In genomic region chr4:141273296-141273695, GRCm38 (mm10) we compare ENCODE assay signal across 9 mouse cellular contexts. TPM values are rescaled to one million over a fixed set of nuclear protein-coding genes. Genes with fewer than 3 reads are reported as not detected.
DNase-seq lines count a peak whose midpoint lies in the region; ATAC-seq and TF ChIP-seq lines count a peak whose summit lies in the region.
"Had no signal": no experiment of that assay in that cellular context is flagged by ENCODE, and none has a peak within 500 bp of the region (broad histone marks: within the 10 kb centered on the region; RNA-seq: fewer than 3 reads in every experiment).

No protein-coding gene starts in this region.

- H3K9ac ChIP-seq in embryonic facial prominence, embryonic 11.5 days (replicated peaks; ENCODE audit: low read length), result peak overlapping the region; percentile 37; the same call in 1 of the 2 replicates
- H3K9ac ChIP-seq in limb, embryonic 14.5 days (ENCODE audit: low read depth, low read length, severe bottlenecking), result peak overlapping the region; percentile 32; the same call in 1 of the 2 replicates
- 0 out of 2 replicates have a peak overlapping the region, but pooled peaks have one; percentile 11 for H3K9ac ChIP-seq in midbrain, embryonic 16.5 days (ENCODE audit: low read depth, low read length)

- peak; percentile 74 for ATAC-seq in embryonic facial prominence, embryonic 11.5 days (replicated peaks; ENCODE audit: insufficient number of reproducible peaks, low FRiP score, low TSS enrichment, low read depth)
- ATAC-seq in limb, embryonic 14.5 days (ENCODE audit: low FRiP score, low read depth), result peak; percentile 90
- peak; percentile 77 for ATAC-seq in midbrain, embryonic 16.5 days

- H3K36me3 ChIP-seq in embryonic facial prominence, embryonic 11.5 days (replicated peaks; ENCODE audit: control insufficient read depth, insufficient read depth, low read depth, low read length), result no peaks in the 10 kb centered on the region
- no peaks in the 10 kb centered on the region for H3K36me3 ChIP-seq in kidney, adult 2 months (ENCODE audit: control insufficient read depth, insufficient read depth, low read length)
- no peaks in the 10 kb centered on the region for H3K36me3 ChIP-seq in limb, embryonic 14.5 days (ENCODE audit: control insufficient read depth, insufficient read depth, low read length)
- no peaks in the 10 kb centered on the region for H3K36me3 ChIP-seq in midbrain, embryonic 16.5 days (ENCODE audit: control insufficient read depth, insufficient read depth, low read length)
- H3K36me3 ChIP-seq: G1E had no signal

- peaks cover 9% of the 10 kb centered on the region for H3K4me1 ChIP-seq in embryonic facial prominence, embryonic 11.5 days (ENCODE audit: control insufficient read depth, insufficient read depth, low read length)
- H3K4me1 ChIP-seq in kidney, adult 2 months (ENCODE audit: control insufficient read depth, insufficient read depth, low read length), result peaks cover 7% of the 10 kb centered on the region
- H3K4me1 ChIP-seq in limb, embryonic 14.5 days (ENCODE audit: control insufficient read depth, insufficient read depth, low read length), result peaks cover 3% of the 10 kb centered on the region; the same call in 1 of the 2 replicates
- peaks cover 11% of the 10 kb centered on the region; the same call in 1 of the 2 replicates for H3K4me1 ChIP-seq in midbrain, embryonic 16.5 days (ENCODE audit: control insufficient read depth, insufficient read depth, low read length)

- no peak overlapping the region for H3K4me3 ChIP-seq in embryonic facial prominence, embryonic 11.5 days (ENCODE audit: low read depth, low read length)
- H3K4me3 ChIP-seq in kidney, adult 2 months (ENCODE audit: insufficient read depth, low read depth, low read length), result no peak overlapping the region
- H3K4me3 ChIP-seq in limb, embryonic 14.5 days (replicated peaks; ENCODE audit: low read length), result 0 out of 2 replicates have a peak overlapping the region, but pooled peaks have one; percentile 12
- H3K4me3 ChIP-seq in midbrain, embryonic 16.5 days (ENCODE audit: low read depth, low read length), result 0 out of 2 replicates have a peak overlapping the region, but pooled peaks have one; percentile 5

- WGBS in embryonic facial prominence, embryonic 11.5 days, result 20% methylated on average over 12 of the region's 12 CpGs
- 22% methylated on average over 12 of the region's 12 CpGs for WGBS in kidney, adult 2 months
- 18% methylated on average over 12 of the region's 12 CpGs for WGBS in limb, embryonic 14.5 days
- 14% methylated on average over 12 of the region's 12 CpGs for WGBS in midbrain, embryonic 16.5 days

- no peaks in the 10 kb centered on the region for H3K9me3 ChIP-seq in embryonic facial prominence, embryonic 11.5 days (replicated peaks; ENCODE audit: control insufficient read depth, low read length)
- H3K9me3 ChIP-seq in limb, embryonic 14.5 days (ENCODE audit: control insufficient read depth, low read length), result no peaks in the 10 kb centered on the region
- H3K9me3 ChIP-seq in midbrain, embryonic 16.5 days (replicated peaks; ENCODE audit: control insufficient read depth, low read length, poor library complexity, severe bottlenecking), result no peaks in the 10 kb centered on the region
- H3K9me3 ChIP-seq: G1E had no signal

- H3K27me3 ChIP-seq in embryonic facial prominence, embryonic 11.5 days (ENCODE audit: control insufficient read depth, insufficient read depth, low read length), result no peaks in the 10 kb centered on the region; the same call in 1 of the 2 replicates
- H3K27me3 ChIP-seq in kidney, adult 2 months (replicated peaks; ENCODE audit: control insufficient read depth, insufficient read depth, low read length), result no peaks in the 10 kb centered on the region
- no peaks in the 10 kb centered on the region for H3K27me3 ChIP-seq in limb, embryonic 14.5 days (ENCODE audit: control insufficient read depth, insufficient read depth, low read length)
- no peaks in the 10 kb centered on the region for H3K27me3 ChIP-seq in midbrain, embryonic 16.5 days (ENCODE audit: control insufficient read depth, insufficient read depth, low read depth, low read length)

- peak; percentile 56 to 81 for DNase-seq in spleen, adult 18-20 months
- DNase-seq in spleen, adult 12 weeks (ENCODE audit: low spot score), result no peak
- DNase-seq in embryonic facial prominence, embryonic 11.5 days (ENCODE audit: low spot score), result peak; percentile 91
- peak; percentile 89 to 91 for DNase-seq in heart, adult 18-20 months
- DNase-seq in kidney, adult 2 months, result peak; percentile 79
- DNase-seq in limb, embryonic 14.5 days (ENCODE audit: low spot score), result peak; percentile 92
- peak; percentile 59 to 75 for DNase-seq in spleen, postnatal 14 days (ENCODE audit: low spot score in 2 of 2)

- peak overlapping the region; percentile 23 for H3K4me2 ChIP-seq in embryonic facial prominence, embryonic 11.5 days (ENCODE audit: low read depth, low read length)
- peak overlapping the region; percentile 36 for H3K4me2 ChIP-seq in limb, embryonic 14.5 days (replicated peaks; ENCODE audit: low read depth, low read length, severe bottlenecking)
- peak overlapping the region; percentile 42 for H3K4me2 ChIP-seq in midbrain, embryonic 16.5 days (ENCODE audit: low read length)

- no peak overlapping the region for H3K27ac ChIP-seq in embryonic facial prominence, embryonic 11.5 days (replicated peaks; ENCODE audit: low read depth, low read length)
- H3K27ac ChIP-seq in kidney, adult 2 months (ENCODE audit: insufficient read depth, low read depth, low read length), result 0 out of 2 replicates have a peak overlapping the region, but pooled peaks have one; percentile 0
- H3K27ac ChIP-seq in limb, embryonic 14.5 days (replicated peaks; ENCODE audit: low read depth, low read length), result no peak overlapping the region
- H3K27ac ChIP-seq in midbrain, embryonic 16.5 days (ENCODE audit: low read length), result no peak overlapping the region

- TF ChIP-seq POLR2A in kidney, adult 2 months (IDR thresholded peaks at IDR 0.05; ENCODE audit: low read depth, low read length), result no peak
- TF ChIP-seq POLR2A in limb, embryonic 14.5 days (IDR thresholded peaks at IDR 0.05; ENCODE audit: borderline replicate concordance, extremely low read depth, insufficient read depth, insufficient read length), result no peak

- TF ChIP-seq CTCF in kidney, adult 2 months (conservative IDR thresholded peaks at IDR 0.05; ENCODE audit: insufficient read depth, insufficient read length, low read depth, low read length), result peak; percentile 97

RNA-seq across cellular contexts. Expression of gene Epha2, which starts 27.7 kb away (rescaled TPM):
- 1.0 and 1.4 TPM in 2 replicates for polyA plus RNA-seq in embryonic facial prominence, embryonic 11.5 days (2014; fragmentation: Nextera tagmentation; extraction: Ambion mirVana)
- total RNA-seq in heart, adult 18-20 months (2021), result 1 to 10 TPM; 6.2 to 6.6 TPM
- polyA plus RNA-seq in kidney, adult 2 months (2012; rRNA removed), result 8.1 and 9.6 TPM in 2 replicates
- polyA plus RNA-seq in limb, embryonic 14.5 days (2012; rRNA removed), result 9.4 and 13.1 TPM in 2 replicates
- 2.2 and 2.4 TPM in 2 replicates for polyA plus RNA-seq in limb, embryonic 14.5 days (2014; fragmentation: Nextera tagmentation; extraction: Ambion mirVana)
- 0.94 and 1.0 TPM in 2 replicates for polyA plus RNA-seq in midbrain, embryonic 16.5 days (2015; fragmentation: Nextera tagmentation; extraction: Ambion mirVana)
- total RNA-seq: G1E had no signal
- polyA plus RNA-seq: G1E had no signal

RNA-seq across cellular contexts. Expression of gene Arhgef19, which starts 34.0 kb away (rescaled TPM):
- polyA plus RNA-seq in embryonic facial prominence, embryonic 11.5 days (2014; fragmentation: Nextera tagmentation; extraction: Ambion mirVana), result 5.8 and 6.1 TPM in 2 replicates
- total RNA-seq in heart, adult 18-20 months (2021), result 10 to 100 TPM; 28.3 to 31.3 TPM
- 4.9 and 5.1 TPM in 2 replicates for polyA plus RNA-seq in kidney, adult 2 months (2012; rRNA removed)
- 20.4 and 21.8 TPM in 2 replicates for polyA plus RNA-seq in limb, embryonic 14.5 days (2012; rRNA removed)
- polyA plus RNA-seq in limb, embryonic 14.5 days (2014; fragmentation: Nextera tagmentation; extraction: Ambion mirVana), result 15.3 and 18.7 TPM in 2 replicates
- 1.1 and 1.3 TPM in 2 replicates for polyA plus RNA-seq in midbrain, embryonic 16.5 days (2015; fragmentation: Nextera tagmentation; extraction: Ambion mirVana)
- total RNA-seq: G1E had no signal
- polyA plus RNA-seq: G1E had no signal

RNA-seq across cellular contexts. Expression of gene Rsg1, which starts 59.5 kb away (rescaled TPM):
- polyA plus RNA-seq in embryonic facial prominence, embryonic 11.5 days (2014; fragmentation: Nextera tagmentation; extraction: Ambion mirVana), result 6.2 and 6.8 TPM in 2 replicates
- total RNA-seq in heart, adult 18-20 months (2021), result 1 to 10 TPM in 1 of 2 experiments, under 1 TPM in 1; 0.52 to 1.2 TPM
- 1.2 and 1.6 TPM in 2 replicates for polyA plus RNA-seq in kidney, adult 2 months (2012; rRNA removed)
- 3.6 and 4.2 TPM in 2 replicates for polyA plus RNA-seq in limb, embryonic 14.5 days (2012; rRNA removed)
- 5.5 and 6.1 TPM in 2 replicates for polyA plus RNA-seq in limb, embryonic 14.5 days (2014; fragmentation: Nextera tagmentation; extraction: Ambion mirVana)
- 7.9 and 10.5 TPM in 2 replicates for polyA plus RNA-seq in midbrain, embryonic 16.5 days (2015; fragmentation: Nextera tagmentation; extraction: Ambion mirVana)

Comparison
In these comparisons a context has a peak if more than half of its experiments do, and no peak if none do; other contexts are left out.
1. H3K4me3 ChIP-seq: peak in limb, embryonic 14.5 days (single experiment) and midbrain, embryonic 16.5 days (single experiment); none in embryonic facial prominence, embryonic 11.5 days (single experiment) and kidney, adult 2 months (single experiment).
2. Peak in every context shown above with its lines, with median percentiles within 50 percentile points of each other: ATAC-seq, H3K4me2 ChIP-seq and H3K9ac ChIP-seq.